Mouse (Mus musculus) testis, adult 2 months (tissue): ENCODE measurements around the gene H1fx. TPM values are rescaled to one million over a fixed set of nuclear protein-coding genes. Genes with fewer than 3 reads are reported as not detected.

Experiments
- H3K27ac ChIP-seq: fragments of 200-500 bp; 2 replicates; pipeline ENCODE4 v1.5.1; 2012; ENCODE audit warnings: low read depth, low read length; ENCODE audit not compliant: control insufficient read depth, insufficient read depth
- H3K27me3 ChIP-seq: fragments of 200-500 bp; 2 replicates; pipeline ENCODE4 v1.6.1; 2012; ENCODE audit warnings: mild to moderate bottlenecking, low read length, moderate library complexity; ENCODE audit not compliant: control insufficient read depth, insufficient read depth
- H3K36me3 ChIP-seq: fragments of 200-500 bp; 2 replicates; pipeline ENCODE4 v1.6.1; 2012; ENCODE audit warnings: mild to moderate bottlenecking, low read length; ENCODE audit not compliant: control insufficient read depth, insufficient read depth
- H3K4me1 ChIP-seq: fragments of 200-500 bp; 2 replicates; pipeline ENCODE4 v1.6.1; 2012; ENCODE audit warnings: low read length; ENCODE audit not compliant: control insufficient read depth, insufficient read depth
- H3K4me3 ChIP-seq: fragments of 200-500 bp; 2 replicates; pipeline ENCODE4 v1.5.1; 2012; ENCODE audit warnings: low read depth, mild to moderate bottlenecking, low read length, moderate library complexity, mixed read lengths; ENCODE audit not compliant: control insufficient read depth
- CTCF ChIP-seq: fragments of 200-500 bp; IDR thresholded peaks from 2 replicates; pipeline ENCODE4 v1.5.1; 2012; ENCODE audit warnings: low read depth, mild to moderate bottlenecking, inconsistent platforms, low read length, moderate library complexity; ENCODE audit not compliant: control insufficient read depth, insufficient read depth, insufficient replicate concordance
- POLR2A ChIP-seq: fragments of 200-500 bp; IDR thresholded peaks from 2 replicates; pipeline ENCODE4 v1.6.1; 2012; ENCODE audit warnings: low read depth, mild to moderate bottlenecking, inconsistent platforms, low read length, moderate library complexity; ENCODE audit not compliant: control insufficient read depth
- polyA plus RNA-seq: library from polyadenylated mRNA; depleted of rRNA; stranded (reverse); fragments of >200 nt; gene quantifications from 2 replicates; pipeline ENCODE4 v1.2.3, GENCODE M21; 2012

H1fx gene
- polyA plus RNA-seq, 1 experiment, result 68.7 TPM

GRCm38 (mm10) chr6:87996606-87997005, 15.2 kb upstream of the H1fx start:
- TF ChIP-seq POLR2A (no peak), CTCF (no peak)
- Histone ChIP-seq H3K27me3 (no peaks in the 10 kb centered on the region), H3K4me3 (peak overlapping the region; percentile 79), H3K27ac (peak overlapping the region; percentile 45), H3K4me1 (peaks cover 23% of the 10 kb centered on the region), H3K36me3 (peaks cover 5% of the 10 kb centered on the region)

DNA sequence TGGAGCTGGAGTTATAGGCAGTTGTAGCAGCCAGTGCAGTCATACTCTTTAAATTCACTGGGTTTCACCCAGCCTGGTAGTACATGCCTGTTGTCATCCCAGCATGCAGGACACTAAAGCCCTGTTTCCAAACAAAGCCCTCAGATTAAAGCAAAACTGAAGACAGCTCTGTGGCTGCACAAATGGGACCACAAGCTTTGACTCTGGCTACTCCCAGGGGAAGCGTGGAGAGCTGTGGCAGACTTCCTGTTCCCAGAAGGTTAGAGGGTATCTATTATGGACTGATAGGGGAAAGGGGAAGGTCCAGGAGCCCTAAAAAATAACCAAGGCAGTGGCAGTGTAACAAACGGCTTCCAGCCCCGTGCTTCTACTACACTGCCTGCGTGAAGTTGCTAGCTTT, 14.1 kb upstream of the H1fx start:
- Histone ChIP-seq H3K4me1 (peaks cover 27% of the 10 kb centered on the region), H3K27ac (peak overlapping the region; percentile 68), H3K36me3 (peaks cover 3% of the 10 kb centered on the region; the same call in 1 of the 2 replicates), H3K27me3 (no peaks in the 10 kb centered on the region), H3K4me3 (peak overlapping the region; percentile 79)
- TF ChIP-seq POLR2A (no peak), CTCF (no peak)

GRCm38 (mm10) chr6:87993790-87994571, 12.5 kb upstream of the H1fx start:
- TF ChIP-seq CTCF (no peak), POLR2A (peak; percentile 94)
- Histone ChIP-seq H3K36me3 (peaks cover 3% of the 10 kb centered on the region; the same call in 1 of the 2 replicates), H3K4me1 (peaks cover 30% of the 10 kb centered on the region), H3K4me3 (peak overlapping the region; percentile 99), H3K27ac (peak overlapping the region; percentile 100), H3K27me3 (no peaks in the 10 kb centered on the region)

GRCm38 (mm10) chr6:87992733-87993132, 11.3 kb upstream of the H1fx start:
- Histone ChIP-seq H3K27me3 (no peaks in the 10 kb centered on the region), H3K4me1 (peaks cover 31% of the 10 kb centered on the region), H3K27ac (peak overlapping the region; percentile 100), H3K4me3 (peak overlapping the region; percentile 99), H3K36me3 (peaks cover 5% of the 10 kb centered on the region; the same call in 1 of the 2 replicates)
- TF ChIP-seq CTCF (no peak), POLR2A (peak; percentile 39; the same call in 1 of the 2 replicates)

GRCm38 (mm10) chr6:87991886-87992285, 10.4 kb upstream of the H1fx start:
- H3K4me3 ChIP-seq, result peak overlapping the region; percentile 52
- no peaks in the 10 kb centered on the region for H3K27me3 ChIP-seq
- peaks cover 5% of the 10 kb centered on the region; the same call in 1 of the 2 replicates for H3K36me3 ChIP-seq
- H3K27ac ChIP-seq, result peak overlapping the region; percentile 76
- TF ChIP-seq POLR2A, result no peak
- TF ChIP-seq CTCF, result no peak
- H3K4me1 ChIP-seq, result peaks cover 31% of the 10 kb centered on the region

DNA sequence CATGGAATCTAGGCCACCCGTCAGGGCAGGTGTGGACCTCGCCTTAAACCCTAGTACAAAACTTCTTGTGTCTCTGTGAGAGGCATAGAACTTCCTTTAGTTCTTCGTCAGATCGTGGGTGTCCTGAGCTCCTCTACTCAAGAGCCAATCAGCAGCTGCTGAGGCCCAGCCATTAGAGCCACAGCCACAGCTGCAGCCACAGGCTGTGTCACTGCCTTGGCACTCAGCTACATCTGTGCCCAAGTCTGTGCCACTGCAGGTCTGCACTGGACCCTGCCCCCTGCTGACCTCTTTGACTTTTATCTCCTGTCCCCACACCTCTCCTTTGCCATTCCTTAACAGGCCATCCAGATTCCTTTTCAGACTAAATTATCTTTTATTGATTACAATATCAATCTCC, 9.8 kb upstream of the H1fx start:
- Histone ChIP-seq H3K27me3 (no peaks in the 10 kb centered on the region), H3K4me3 (peak overlapping the region; percentile 29; the same call in 1 of the 2 replicates), H3K36me3 (peaks cover 3% of the 10 kb centered on the region; the same call in 1 of the 2 replicates), H3K4me1 (peaks cover 28% of the 10 kb centered on the region), H3K27ac (peak overlapping the region; percentile 73)
- TF ChIP-seq POLR2A, result peak; percentile 29; the same call in 1 of the 2 replicates
- no peak for TF ChIP-seq CTCF

DNA sequence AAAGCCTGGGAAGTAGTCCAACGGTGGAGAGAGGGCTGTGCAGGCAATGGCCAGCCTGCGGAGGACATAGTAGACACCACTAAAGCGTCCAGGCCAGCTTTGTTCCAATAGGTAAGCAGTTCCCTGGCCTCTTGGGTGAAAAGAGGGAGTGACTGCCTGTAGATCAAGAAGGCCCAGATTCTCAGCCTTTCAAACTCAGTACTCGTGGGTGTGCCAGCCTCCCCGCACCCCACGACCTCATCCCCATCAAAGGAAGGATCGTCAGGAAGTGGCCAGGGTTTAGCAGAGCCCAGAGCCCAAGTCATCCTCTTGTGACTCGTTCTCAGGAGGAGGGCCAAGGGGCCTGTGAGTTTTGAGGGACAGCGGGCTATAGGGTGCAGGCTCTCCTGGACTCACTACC, 1.1 kb upstream of the H1fx start:
- Histone ChIP-seq H3K27me3 (no peaks in the 10 kb centered on the region), H3K27ac (peak overlapping the region; percentile 73), H3K36me3 (peaks cover 1% of the 10 kb centered on the region; the same call in 1 of the 2 replicates), H3K4me3 (peak overlapping the region; percentile 83), H3K4me1 (peaks cover 15% of the 10 kb centered on the region)
- no peak for TF ChIP-seq POLR2A
- TF ChIP-seq CTCF, result no peak

- Histone ChIP-seq H3K4me1 (peaks cover 15% of the 10 kb centered on the region), H3K4me3 (peak overlapping the region; percentile 87), H3K36me3 (peaks cover 1% of the 10 kb centered on the region; the same call in 1 of the 2 replicates), H3K27me3 (no peaks in the 10 kb centered on the region), H3K27ac (peak overlapping the region; percentile 93)
- TF ChIP-seq POLR2A (peak; percentile 67), CTCF (0 out of 2 replicates have a peak, but pooled peaks have one; percentile 7)
Measured at GRCm38 (mm10) chr6:87981030-87981485, 379 bp downstream of the H1fx start.
